Mouse (Mus musculus): Measurements from ENCODE around the gene Ugt1a10. TPM values are rescaled to one million over a fixed set of nuclear protein-coding genes. Genes with fewer than 3 reads are reported as not detected.
"Not testable (repeated sequence)": the region's sequence is repeated elsewhere in the genome, so short reads cannot be mapped to it uniquely, and the experiment has no call there.

Ugt1a10 gene
- polyA plus RNA-seq, 1 experiment from 2014 or later, result 0.14 TPM

DNA sequence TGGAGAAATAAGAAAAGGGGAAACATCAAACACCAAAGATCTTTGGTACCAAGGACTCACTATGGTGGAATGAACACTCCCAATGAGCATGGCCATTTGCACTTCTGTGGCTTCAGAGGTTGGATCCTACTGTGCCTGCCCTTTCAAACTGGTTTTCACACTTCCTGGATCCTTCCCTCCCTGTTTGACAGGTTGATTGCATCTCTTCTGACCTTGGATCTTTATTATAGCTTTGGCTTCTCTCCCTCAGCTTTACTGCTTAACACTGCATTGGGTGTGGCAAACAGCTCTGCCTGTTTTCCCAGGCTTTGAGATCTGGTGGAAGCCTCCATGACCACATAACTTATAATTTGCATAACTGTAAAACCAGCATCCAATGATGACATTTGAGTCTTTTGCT is 165.1 kb downstream of the Ugt1a10 start:
- no peak for TF ChIP-seq CTCF (IDR thresholded peaks at IDR 0.05)
- ChIA-PET POLR2A (no interaction called here), CTCF (interaction anchor here (2.2 kb wide), 1 partner anchor 57 kb away, joined by 8 read pairs; the partner anchor contains the start of genes Hjurp and Trpm8)
- DNase-seq (ENCODE audit: low read depth, low spot score) (no peak), ATAC-seq (no peak)
- no peaks in the 10 kb centered on the region for H3K27me3 ChIP-seq
- in situ Hi-C loops (cut with MboI; ENCODE audit: low pct_unique_long_range_greater_than_20kb), result no loop called here

DNA sequence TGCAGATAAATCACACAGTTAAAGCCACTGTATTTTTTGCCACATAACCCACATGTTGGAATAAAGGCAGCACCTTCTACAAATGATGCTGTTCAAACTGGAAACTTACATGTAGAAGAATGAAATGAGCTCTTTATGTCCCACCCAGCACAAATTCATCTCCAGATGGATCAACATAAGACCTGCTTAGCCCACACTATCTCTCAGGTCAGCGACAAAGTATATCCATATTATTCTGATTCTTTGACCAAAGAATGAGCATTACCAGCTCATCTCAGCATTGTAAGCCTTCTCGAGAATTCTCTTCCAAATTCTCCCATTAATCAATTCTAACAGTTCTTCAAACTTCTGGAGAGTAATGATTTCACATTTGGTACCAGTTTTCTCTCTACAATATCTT is 167.0 kb downstream of the Ugt1a10 start:
- no peak for TF ChIP-seq CTCF (IDR thresholded peaks at IDR 0.05)
- DNase-seq (ENCODE audit: low read depth, low spot score) (no peak), ATAC-seq (no peak)
- CTCF ChIA-PET, result interaction anchor here (1.0 to 2.2 kb wide), 7 partner anchors 9 to 55 kb away, joined by 3 to 10 read pairs (median 3); partner anchors contain the start of genes Hjurp and Trpm8
- POLR2A ChIA-PET, result interaction anchor here (1.6 kb wide), 1 partner anchor 13 kb away, joined by 4 read pairs; no protein-coding TSS in a partner anchor
- no peaks in the 10 kb centered on the region for H3K27me3 ChIP-seq
- in situ Hi-C loops (cut with MboI; ENCODE audit: low pct_unique_long_range_greater_than_20kb), result no loop called here

GRCm38 (mm10) chr1:88223011-88223515 is 167.9 kb downstream of the Ugt1a10 start:
- ChIA-PET POLR2A (interaction anchor here (1.6 kb wide), 1 partner anchor 14 kb away, joined by 4 read pairs; no protein-coding TSS in a partner anchor), CTCF (interaction anchor here (1.0 to 2.0 kb wide), 6 partner anchors 8 to 28 kb away, joined by 3 to 10 read pairs (median 3); no protein-coding TSS in a partner anchor)
- in situ Hi-C loops (cut with MboI; ENCODE audit: low pct_unique_long_range_greater_than_20kb); H3K27me3 ChIP-seq; ATAC-seq; DNase-seq (ENCODE audit: low read depth, low spot score): not testable (repeated sequence)

GRCm38 (mm10) chr1:88223591-88223990 is 168.4 kb downstream of the Ugt1a10 start:
- CTCF ChIA-PET, result interaction anchor here (1.0 to 2.0 kb wide), 3 partner anchors 10 to 13 kb away, joined by 3 to 10 read pairs (median 3); no protein-coding TSS in a partner anchor
- no peak for DNase-seq (ENCODE audit: low read depth, low spot score)
- no peaks in the 10 kb centered on the region for H3K27me3 ChIP-seq
- TF ChIP-seq CTCF (IDR thresholded peaks at IDR 0.05), result no peak
- no peak for ATAC-seq
- POLR2A ChIA-PET, result no interaction called here
- in situ Hi-C loops (cut with MboI; ENCODE audit: low pct_unique_long_range_greater_than_20kb), result no loop called here

DNA sequence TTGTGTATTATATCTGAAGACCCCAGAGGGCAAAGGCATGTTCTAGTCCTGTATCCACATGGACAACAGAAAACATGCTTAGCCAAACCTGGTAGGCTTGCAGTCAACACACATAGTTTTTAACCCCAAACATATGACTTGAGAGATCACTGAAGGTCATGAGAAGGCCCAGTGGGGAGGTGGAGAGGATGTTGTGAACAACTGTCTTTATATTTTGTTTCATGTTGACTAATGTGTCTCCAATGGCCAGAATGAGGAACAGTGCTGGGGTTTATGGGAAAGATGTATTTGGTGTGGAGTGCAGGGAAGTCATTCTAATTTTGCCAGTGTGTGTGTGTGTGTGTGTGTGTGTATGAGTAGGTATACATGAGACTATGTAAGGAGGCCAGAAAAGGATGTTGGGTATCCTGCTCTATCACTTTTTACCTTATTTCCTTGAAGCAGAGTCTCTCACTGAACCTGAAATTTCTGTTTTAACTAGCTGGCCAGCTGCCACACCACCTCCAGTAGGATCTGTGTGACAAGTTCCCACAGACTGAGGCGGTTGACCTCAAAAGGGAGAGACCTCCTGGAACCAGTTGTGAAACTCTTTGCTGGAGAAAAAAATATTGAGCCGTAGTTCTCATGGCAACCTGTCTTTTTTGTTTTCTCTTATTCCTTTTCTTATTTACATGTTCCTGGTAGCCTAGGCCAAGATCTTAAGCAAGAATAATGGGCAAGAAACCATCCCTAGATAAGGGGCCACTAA is 169.0 kb downstream of the Ugt1a10 start:
- DNase-seq (ENCODE audit: low read depth, low spot score) (no peak), ATAC-seq (no peak)
- no peaks in the 10 kb centered on the region for H3K27me3 ChIP-seq
- POLR2A ChIA-PET, result no interaction called here
- in situ Hi-C loops (cut with MboI; ENCODE audit: low pct_unique_long_range_greater_than_20kb), result no loop called here
- TF ChIP-seq CTCF (IDR thresholded peaks at IDR 0.05), result no peak
- CTCF ChIA-PET, result interaction anchor here (1.0 kb wide), 1 partner anchor 10 kb away, joined by 3 read pairs; no protein-coding TSS in a partner anchor

- POLR2A ChIA-PET; in situ Hi-C loops (cut with MboI; ENCODE audit: low pct_unique_long_range_greater_than_20kb); DNase-seq (ENCODE audit: low read depth, low spot score); H3K27me3 ChIP-seq; ATAC-seq: not testable (repeated sequence)
- CTCF ChIA-PET, result interaction anchor here (1.0 to 1.1 kb wide), 2 partner anchors 20 to 56 kb away, joined by 3 read pairs; no protein-coding TSS in a partner anchor
Observed at GRCm38 (mm10) chr1:88225301-88225700, 170.1 kb downstream of the Ugt1a10 start.

DNA sequence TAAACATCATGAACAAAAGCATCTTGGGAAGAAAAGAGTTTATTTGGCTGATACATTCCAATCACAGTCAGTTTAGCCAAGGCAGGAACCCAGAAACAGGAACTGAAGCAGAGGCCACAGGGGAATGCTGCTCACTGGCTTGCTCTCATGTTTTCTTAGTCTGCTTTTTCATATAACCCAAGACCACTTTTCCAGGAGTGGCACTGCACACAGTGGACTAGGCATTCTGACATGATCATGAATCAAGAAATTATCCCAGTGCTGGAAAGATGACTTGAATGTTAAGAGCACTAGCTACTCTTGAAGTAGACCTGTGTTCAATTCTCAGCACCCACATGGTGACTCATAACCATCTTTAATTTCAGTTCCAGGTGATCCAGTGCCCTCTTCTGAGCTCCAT is 170.6 kb downstream of the Ugt1a10 start:
- POLR2A ChIA-PET, result no interaction called here
- no peaks in the 10 kb centered on the region for H3K27me3 ChIP-seq
- no peak for ATAC-seq
- TF ChIP-seq CTCF (IDR thresholded peaks at IDR 0.05), result no peak
- CTCF ChIA-PET, result interaction anchor here (1.0 to 1.1 kb wide), 2 partner anchors 19 to 56 kb away, joined by 3 read pairs; no protein-coding TSS in a partner anchor
- no peak for DNase-seq (ENCODE audit: low read depth, low spot score)
- in situ Hi-C loops (cut with MboI; ENCODE audit: low pct_unique_long_range_greater_than_20kb), result no loop called here

GRCm38 (mm10) chr1:88226670-88227379 is 171.6 kb downstream of the Ugt1a10 start, which contains the start of gene Mroh2a:
Mroh2a (plus strand) TSS chr1:88226986.
- no peak for ATAC-seq

DNA sequence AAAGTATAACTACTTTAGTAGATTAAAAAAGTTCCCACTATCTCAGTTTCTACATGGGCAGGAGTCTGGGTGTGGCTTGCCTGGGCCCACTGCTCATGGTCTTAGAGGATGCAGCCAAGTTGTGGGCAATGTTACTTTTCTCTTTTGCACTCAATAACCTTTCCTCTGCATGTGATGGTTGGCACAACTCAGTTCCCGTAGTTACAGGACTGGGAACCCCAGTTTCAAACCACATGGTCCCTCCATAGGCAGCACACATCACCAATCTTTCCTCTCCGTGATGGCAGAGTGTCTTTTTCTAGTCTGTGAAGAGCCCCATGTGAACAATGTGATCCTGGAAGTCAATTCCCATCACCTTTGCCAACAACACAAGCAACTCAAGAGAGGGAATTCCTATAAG is 172.3 kb downstream of the Ugt1a10 start:
- CTCF ChIA-PET, result no interaction called here
- no peak for DNase-seq (ENCODE audit: low read depth, low spot score)
- in situ Hi-C loops (cut with MboI; ENCODE audit: low pct_unique_long_range_greater_than_20kb), result no loop called here
- POLR2A ChIA-PET, result no interaction called here
- H3K27me3 ChIP-seq, result no peaks in the 10 kb centered on the region
- no peak for ATAC-seq
- no peak for TF ChIP-seq CTCF (IDR thresholded peaks at IDR 0.05)

More at GRCm38 (mm10) chr1:88226670-88227379, 171.6 kb downstream of the Ugt1a10 start, which contains the start of gene Mroh2a:
- no peak for DNase-seq (ENCODE audit: low read depth, low spot score)
- no peak for TF ChIP-seq CTCF (IDR thresholded peaks at IDR 0.05)
- H3K27me3 ChIP-seq, result no peaks in the 10 kb centered on the region
- ChIA-PET POLR2A (no interaction called here), CTCF (interaction anchor here (1.1 kb wide), 1 partner anchor 18 kb away, joined by 3 read pairs; no protein-coding TSS in a partner anchor)
- in situ Hi-C loops (cut with MboI; ENCODE audit: low pct_unique_long_range_greater_than_20kb), result no loop called here

DNA sequence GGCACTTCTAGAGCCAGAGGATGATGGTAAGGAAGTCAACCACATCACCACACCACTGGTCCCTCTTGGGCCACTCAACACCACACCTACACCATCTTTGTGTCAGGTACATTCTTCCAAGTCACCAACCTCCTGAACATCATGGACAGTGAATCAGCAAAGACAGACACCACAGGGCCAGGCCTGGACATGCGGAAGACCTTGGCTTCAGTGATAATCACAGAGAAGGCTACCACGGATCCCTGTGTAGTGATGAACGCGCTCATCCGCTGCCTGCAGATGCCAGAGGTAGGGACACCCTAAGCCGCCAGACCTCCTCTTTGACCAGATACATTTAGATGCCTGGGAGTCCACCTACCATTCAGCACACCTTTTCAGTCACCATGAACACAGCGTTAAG is 172.9 kb downstream of the Ugt1a10 start:
- ATAC-seq, result no peak
- no peaks in the 10 kb centered on the region for H3K27me3 ChIP-seq
- ChIA-PET CTCF (no interaction called here), POLR2A (no interaction called here)
- DNase-seq (ENCODE audit: low read depth, low spot score), result no peak
- no peak for TF ChIP-seq CTCF (IDR thresholded peaks at IDR 0.05)
- in situ Hi-C loops (cut with MboI; ENCODE audit: low pct_unique_long_range_greater_than_20kb), result no loop called here

Measured in Patski (cell line).